Mouse (Mus musculus) erythroblast, embryonic 14.5 days (primary cell): ENCODE results near the gene Fkbp5.

ENCODE experiments used
- GATA1 ChIP-seq: IDR thresholded peaks from 2 replicates; pipeline ENCODE4 v1.6.1; 2012; ENCODE audit warnings: low read length, inconsistent platforms, mixed read lengths
- TAL1 ChIP-seq: IDR thresholded peaks from 3 replicates; pipeline ENCODE4 v1.6.1; 2012; ENCODE audit warnings: low read length, inconsistent platforms, mixed read lengths

- TF ChIP-seq GATA1 = no peak
- no peak for TF ChIP-seq TAL1
Measured at GRCm38 (mm10) chr17:28467749-28468148, 49.6 kb downstream of the Fkbp5 start.
